Mouse (Mus musculus): ENCODE data around the gene H2al1f.

DNA sequence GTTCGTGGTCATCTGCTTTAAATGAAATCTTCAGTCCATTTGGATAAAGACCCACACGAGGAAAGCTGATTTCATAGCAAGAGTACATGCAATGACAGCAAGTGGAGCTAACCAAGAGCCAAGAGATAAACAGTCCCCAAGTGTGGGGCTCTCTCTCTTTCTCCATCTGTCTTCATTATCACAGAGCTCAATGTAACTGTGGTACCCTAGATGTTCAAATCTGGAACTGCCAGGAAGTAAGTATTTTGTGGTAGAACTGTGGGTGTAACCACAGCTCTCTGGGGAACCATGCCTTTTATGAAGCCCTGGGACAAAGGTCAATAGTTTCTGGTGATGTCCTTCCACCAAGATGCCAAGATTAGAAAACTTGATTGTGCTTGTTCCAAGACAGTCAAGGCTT is 34.2 kb upstream of the H2al1f start:
- TF ChIP-seq CTCF (IDR thresholded peaks at IDR 0.05; ENCODE audit: low read depth) (no peak), EP300 (IDR thresholded peaks at IDR 0.05; ENCODE audit: low read depth) (no peak)
